Mouse (Mus musculus) liver, embryonic 14.5 days (tissue): ENCODE results near the gene Gsx2. TPM values are rescaled to one million over a fixed set of nuclear protein-coding genes. Genes with fewer than 3 reads are reported as not detected.

Experiments
- ATAC-seq: fragments of 200-750 bp; cut with Nextera tagmentation; 2 replicates; pipeline ENCODE4 v1.8.0; 2017; ENCODE audit warnings: moderate number of reproducible peaks, mild to moderate bottlenecking, moderate library complexity; ENCODE audit not compliant: insufficient read depth
- DNase-seq, 3 experiments: peaks; one replicate each; pipeline ENCODE4 v3.0.0-alpha.2; 2012 to 2013; ENCODE audit warnings: low read depth in 3 of 3, low spot score in 3 of 3
- H3K27ac ChIP-seq: fragments of 300-500 bp; sonication (generic); 2 replicates; pipeline ENCODE4 v1.5.1; 2014; ENCODE audit warnings: moderate library complexity, mild to moderate bottlenecking, control low read depth, inconsistent platforms
- H3K27me3 ChIP-seq: fragments of 300-500 bp; sonication (generic); 2 replicates; pipeline ENCODE4 v1.6.1; 2014; ENCODE audit warnings: mild to moderate bottlenecking, low read length, moderate library complexity; ENCODE audit not compliant: control insufficient read depth, insufficient read depth
- H3K36me3 ChIP-seq: fragments of 300-500 bp; sonication (generic); replicated peaks from 2 replicates; pipeline ENCODE4 v1.6.1; 2014; ENCODE audit warnings: low read depth; ENCODE audit not compliant: control insufficient read depth, insufficient read depth
- H3K4me1 ChIP-seq, 2 experiments: fragments of 200-500 bp in 1 of 2; fragments of 300-500 bp in 1 of 2; sonication (generic) in 1 of 2; replicated peaks; 2 replicates each; pipeline ENCODE4 v1.6.1; 2012 to 2014; ENCODE audit warnings: antibody characterized with exemption in 1 of 2, inconsistent platforms in 1 of 2, low read length in 1 of 2; ENCODE audit not compliant: control insufficient read depth in 2 of 2, insufficient read depth in 2 of 2
- H3K4me2 ChIP-seq: fragments of 300-500 bp; sonication (generic); 2 replicates; pipeline ENCODE4 v1.6.1; 2014; ENCODE audit warnings: low read depth, mild to moderate bottlenecking, control low read depth, moderate library complexity
- H3K4me3 ChIP-seq, 2 experiments: fragments of 200-500 bp in 1 of 2; fragments of 300-500 bp in 1 of 2; sonication (generic) in 1 of 2; 2 replicates each; pipeline ENCODE4 v1.5.1; 2012 to 2014; ENCODE audit warnings: low read depth in 2 of 2, low read length in 2 of 2, mild to moderate bottlenecking in 2 of 2, control low read depth in 1 of 2, inconsistent platforms in 1 of 2, moderate library complexity in 1 of 2; ENCODE audit not compliant: insufficient read depth in 1 of 2
- H3K9ac ChIP-seq: fragments of 300-500 bp; sonication (generic); replicated peaks from 2 replicates; pipeline ENCODE4 v1.6.1; 2014; ENCODE audit warnings: mild to moderate bottlenecking, control low read depth, moderate library complexity
- H3K9me3 ChIP-seq: fragments of 300-500 bp; sonication (generic); 2 replicates; pipeline ENCODE4 v1.6.1; 2016; ENCODE audit warnings: low read length, mixed read lengths; ENCODE audit not compliant: control insufficient read depth
- CTCF ChIP-seq: IDR thresholded peaks from 2 replicates; pipeline ENCODE4 v1.5.1; 2016; ENCODE audit warnings: antibody characterized with exemption, low read depth, control low read depth
- EP300 ChIP-seq: IDR thresholded peaks from 2 replicates; pipeline ENCODE4 v1.6.1; 2016; ENCODE audit warnings: antibody characterized with exemption, low read depth
- WGBS: fragments of 180-500 bp; shearing (Covaris S2); extraction: QIAGEN DNeasy Blood & Tissue Kit; methylation state at CpG from one replicate; pipeline ENCODE4 v1.1.7; 2014; ENCODE audit not compliant: insufficient replicate concordance; 5-methylcytosine and 5-hydroxymethylcytosine counted together
- polyA plus RNA-seq, 2 experiments: library from polyadenylated mRNA; depleted of rRNA in 1 of 2; stranded (reverse) in 1 of 2; unstranded in 1 of 2; fragments of >200 nt; fragmentation: Nextera tagmentation in 1 of 2; extraction: Ambion mirVana in 1 of 2; gene quantifications; 2 replicates each; pipeline versions ENCODE4 v1.2.1 to v1.2.3; 2012 to 2014

The Gsx2 gene
- not detected in 2 replicates for polyA plus RNA-seq (2012; rRNA removed)
- polyA plus RNA-seq (2014; fragmentation: Nextera tagmentation; extraction: Ambion mirVana) = not detected in 2 replicates

DNA sequence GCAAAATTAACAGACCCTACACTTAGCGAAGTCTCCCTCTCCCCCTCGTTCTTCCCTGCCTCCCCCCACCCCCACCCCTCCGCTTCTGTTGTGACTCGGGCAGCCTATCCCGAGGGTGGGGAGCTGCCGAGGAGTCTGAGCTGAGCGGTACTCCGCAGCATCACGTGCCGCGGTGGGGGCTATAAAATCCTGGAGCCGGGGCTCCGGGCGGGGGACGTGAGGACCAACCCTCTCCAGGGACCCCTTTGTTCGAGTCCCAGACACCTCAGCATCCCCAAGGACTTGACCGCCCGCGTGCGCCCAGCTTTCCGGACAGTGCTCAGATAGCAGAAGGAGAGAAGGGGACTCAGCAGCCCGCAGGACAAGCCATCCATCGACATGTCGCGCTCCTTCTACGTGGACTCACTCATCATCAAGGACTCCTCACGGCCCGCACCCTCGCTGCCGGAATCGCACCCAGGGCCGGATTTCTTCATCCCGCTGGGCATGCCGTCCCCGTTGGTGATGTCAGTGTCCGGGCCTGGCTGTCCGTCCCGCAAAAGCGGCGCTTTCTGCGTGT, at the start of gene Gsx2:
Gene Gsx2 (plus strand): TSS at position 219 of the 559 bp plus-strand sequence.
- 2% methylated on average over 38 of the region's 41 CpGs for WGBS
- Histone ChIP-seq H3K9ac (no peak within 1 kb of the TSS), H3K9me3 (no peaks in the 10 kb centered on the region), H3K27ac (no peak within 1 kb of the TSS), H3K4me1 (no peaks in the 10 kb centered on the region), H3K4me2 (no peak within 1 kb of the TSS), H3K4me3 (no peak within 1 kb of the TSS), H3K36me3 (no peaks in the 10 kb centered on the region), H3K27me3 (peaks cover 100% of the 10 kb centered on the region)
- ATAC-seq = no peak
- DNase-seq = no peak
- TF ChIP-seq CTCF = no peak
- no peak for TF ChIP-seq EP300

DNA sequence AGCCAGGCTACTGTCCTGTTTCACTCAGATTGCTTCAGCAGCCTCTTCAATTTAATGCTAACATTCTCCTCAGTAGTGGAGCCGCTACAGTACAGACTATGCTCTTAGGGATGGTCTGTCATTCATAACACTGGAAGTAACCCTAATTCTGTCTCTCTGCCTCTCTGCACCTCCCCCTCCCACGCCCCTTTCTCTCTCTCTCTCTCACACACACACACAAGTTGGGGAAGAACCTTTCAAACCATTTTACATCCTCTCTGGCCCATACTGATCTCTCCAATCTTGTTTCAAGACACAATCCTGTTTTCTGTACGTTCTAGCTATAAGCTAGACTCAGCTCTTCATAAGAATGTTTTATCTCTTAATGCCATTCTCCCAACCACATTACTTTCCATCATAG, 39.9 kb upstream of the Gsx2 start:
- WGBS = 59% methylated on average over 3 of the region's 3 CpGs
- no peak overlapping the region for H3K4me3 ChIP-seq
- H3K9me3 ChIP-seq = no peaks in the 10 kb centered on the region
- H3K4me2 ChIP-seq = no peak overlapping the region
- no peak for ATAC-seq
- TF ChIP-seq EP300 (no peak), CTCF (no peak)
- H3K27me3 ChIP-seq = no peaks in the 10 kb centered on the region
- no peaks in the 10 kb centered on the region for H3K4me1 ChIP-seq
- no peak for DNase-seq
- no peaks in the 10 kb centered on the region for H3K36me3 ChIP-seq
- no peak overlapping the region for H3K9ac ChIP-seq
- H3K27ac ChIP-seq = no peak overlapping the region

DNA sequence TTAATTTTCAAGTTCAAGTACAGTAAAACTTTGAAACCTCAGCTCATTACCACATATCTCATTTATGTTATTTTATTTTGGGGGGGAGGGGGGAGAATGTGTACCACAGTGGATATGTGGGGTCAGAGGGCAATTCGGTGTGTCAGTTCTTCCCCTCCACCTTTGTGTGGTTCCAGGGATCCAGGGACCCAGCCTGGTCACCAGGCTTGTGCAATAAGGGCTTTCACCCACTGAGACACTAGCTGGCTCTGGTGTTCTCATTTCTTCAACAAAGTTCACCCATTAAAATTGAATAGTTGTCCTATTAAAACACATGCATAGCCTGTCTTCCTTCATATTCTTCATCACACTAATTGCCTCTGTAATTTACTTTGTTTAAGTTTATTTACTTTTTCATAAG, 36.1 kb upstream of the Gsx2 start:
- TF ChIP-seq EP300 = no peak
- TF ChIP-seq CTCF = no peak
- no peak overlapping the region for H3K4me2 ChIP-seq
- DNase-seq (no peak), ATAC-seq (no peak)
- no peaks in the 10 kb centered on the region for H3K36me3 ChIP-seq
- peaks cover 3 to 9% of the 10 kb centered on the region in 2 experiments; a peak in 3 of 4 replicates for H3K4me1 ChIP-seq
- no peak overlapping the region for H3K4me3 ChIP-seq
- no peaks in the 10 kb centered on the region for H3K9me3 ChIP-seq
- H3K9ac ChIP-seq = no peak overlapping the region
- WGBS = 70% methylated on average over 1 of the region's 1 CpGs
- no peak overlapping the region for H3K27ac ChIP-seq
- no peaks in the 10 kb centered on the region for H3K27me3 ChIP-seq

DNA sequence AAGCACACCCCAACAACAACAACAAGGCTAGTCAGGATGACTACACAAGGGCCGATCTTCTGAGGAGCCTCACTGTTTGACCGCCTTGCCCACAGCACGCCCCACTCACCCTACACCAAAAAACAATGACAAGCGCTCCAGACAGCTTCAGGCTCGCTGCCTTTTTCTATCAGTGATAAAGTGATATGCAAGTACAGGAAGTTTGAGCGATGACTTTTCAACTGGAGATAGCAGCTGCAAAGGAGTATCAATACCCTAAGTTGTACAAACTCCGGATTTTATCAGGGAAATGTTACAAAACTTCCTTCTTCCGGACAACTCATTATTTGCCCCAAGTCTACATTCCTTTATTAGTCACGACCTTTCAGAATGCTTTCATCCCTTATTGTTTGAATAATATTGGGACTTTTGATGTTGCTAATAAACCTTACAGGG, 32.4 kb upstream of the Gsx2 start:
- H3K27me3 ChIP-seq = no peaks in the 10 kb centered on the region
- peak overlapping the region; percentile 92 to 95 for H3K4me3 ChIP-seq
- DNase-seq (peak in 1 of 3 experiments; percentile 27), ATAC-seq (no peak)
- H3K4me2 ChIP-seq = peak overlapping the region; percentile 90
- TF ChIP-seq CTCF (no peak), EP300 (no peak)
- 10% methylated on average over 9 of the region's 9 CpGs for WGBS
- no peaks in the 10 kb centered on the region for H3K9me3 ChIP-seq
- no peaks in the 10 kb centered on the region for H3K36me3 ChIP-seq
- H3K27ac ChIP-seq = no peak overlapping the region; the same call in 1 of the 2 replicates
- H3K4me1 ChIP-seq = peaks cover 3 to 9% of the 10 kb centered on the region in 2 experiments; a peak in 3 of 4 replicates
- peak overlapping the region; percentile 98 for H3K9ac ChIP-seq

DNA sequence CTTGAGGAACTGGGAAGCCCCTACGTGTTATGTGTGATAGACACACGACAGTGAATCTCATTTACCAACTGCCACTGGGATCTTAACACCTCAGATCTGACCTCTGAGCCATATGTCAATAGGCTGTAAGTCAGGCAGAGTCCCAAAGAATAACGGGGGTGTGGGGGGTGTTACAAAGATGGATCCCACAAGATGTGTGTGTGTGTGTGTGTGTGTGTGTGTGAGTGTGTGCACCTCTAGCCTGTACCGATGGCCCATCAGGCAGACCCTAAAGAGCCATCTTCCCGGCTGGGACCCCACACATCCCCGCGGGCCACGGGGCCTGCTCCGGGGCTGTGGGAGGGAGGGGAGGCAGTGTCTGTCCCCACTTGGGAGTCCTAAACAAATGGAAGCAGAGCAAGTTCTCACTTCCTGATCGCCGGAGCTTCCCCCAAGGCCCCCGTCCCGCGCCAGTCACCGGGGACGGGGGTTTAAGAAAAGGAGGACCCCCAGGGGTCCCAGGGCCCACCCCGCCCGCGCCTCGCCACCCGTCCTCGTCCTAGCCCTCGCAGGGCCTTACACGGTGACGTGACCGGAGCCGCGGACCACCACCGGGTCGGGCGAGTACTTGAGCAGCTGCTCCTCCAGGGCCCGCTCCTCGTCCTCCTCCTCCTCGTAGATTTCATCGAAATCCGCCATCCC, 31.6 kb upstream of the Gsx2 start:
- Histone ChIP-seq H3K9ac (peak overlapping the region; percentile 98), H3K4me2 (peak overlapping the region; percentile 90), H3K27ac (peak overlapping the region; percentile 66), H3K4me1 (peaks cover 3 to 9% of the 10 kb centered on the region in 2 experiments; a peak in 3 of 4 replicates), H3K9me3 (no peaks in the 10 kb centered on the region), H3K27me3 (no peaks in the 10 kb centered on the region), H3K36me3 (no peaks in the 10 kb centered on the region), H3K4me3 (peak overlapping the region; percentile 92 to 95)
- ATAC-seq (peak; percentile 64), DNase-seq (peak in 1 of 3 experiments; percentile 9)
- under 1% methylated on average over 36 of the region's 36 CpGs for WGBS
- TF ChIP-seq CTCF (no peak), EP300 (no peak)
